Mouse (Mus musculus) midbrain, postnatal 0 days (tissue): ENCODE measurements at regions not wholly inside any gene's neighbourhood (a gene's known extent, or its start where the extent isn't known, plus 50 kb on each side); places are given as distances from the start of the nearest gene placed in this dataset.

Experiments used
- ATAC-seq: fragments of 200-750 bp; cut with Nextera tagmentation; 2 replicates; pipeline ENCODE4 v1.8.0; 2017; ENCODE audit warnings: moderate number of reproducible peaks, mild to moderate bottlenecking, moderate TSS enrichment, moderate library complexity; ENCODE audit not compliant: low FRiP score
- DNase-seq: peaks from one replicate; pipeline ENCODE4 v3.0.0-alpha.2; 2015; ENCODE audit warnings: low spot score
- H3K27ac ChIP-seq: fragments of 300-500 bp; sonication (generic); 2 replicates; pipeline ENCODE4 v1.5.1; 2014; ENCODE audit warnings: low read depth, mild to moderate bottlenecking, low read length, mixed read lengths
- H3K27me3 ChIP-seq: fragments of 300-500 bp; sonication (generic); 2 replicates; pipeline ENCODE4 v1.6.1; 2014; ENCODE audit warnings: low read length, control low read depth, mixed read lengths; ENCODE audit not compliant: insufficient read depth
- H3K36me3 ChIP-seq: fragments of 300-500 bp; sonication (generic); 2 replicates; pipeline ENCODE4 v1.6.1; 2014; ENCODE audit warnings: low read length, control low read depth, mixed read lengths; ENCODE audit not compliant: insufficient read depth
- H3K4me1 ChIP-seq: fragments of 300-500 bp; sonication (generic); 2 replicates; pipeline ENCODE4 v1.6.1; 2014; ENCODE audit warnings: mild to moderate bottlenecking, control low read depth, antibody characterized with exemption, low read length, mixed read lengths; ENCODE audit not compliant: insufficient read depth
- H3K4me2 ChIP-seq: fragments of 300-500 bp; sonication (generic); 2 replicates; pipeline ENCODE4 v1.6.1; 2014; ENCODE audit warnings: low read depth, mild to moderate bottlenecking, low read length, mixed read lengths; ENCODE audit not compliant: poor library complexity, severe bottlenecking
- H3K4me3 ChIP-seq: fragments of 300-500 bp; sonication (generic); 2 replicates; pipeline ENCODE4 v1.5.1; 2014; ENCODE audit warnings: low read depth, mild to moderate bottlenecking, low read length, moderate library complexity
- H3K9ac ChIP-seq: fragments of 300-500 bp; sonication (generic); replicated peaks from 2 replicates; pipeline ENCODE4 v1.6.1; 2014; ENCODE audit warnings: mild to moderate bottlenecking, low read length, moderate library complexity, mixed read lengths; ENCODE audit not compliant: poor library complexity, severe bottlenecking
- H3K9me3 ChIP-seq: fragments of 300-500 bp; sonication (generic); 2 replicates; pipeline ENCODE4 v1.6.1; 2016; ENCODE audit warnings: low read length, control low read depth
- CTCF ChIP-seq: IDR thresholded peaks from 2 replicates; pipeline ENCODE4 v1.5.1; 2016; ENCODE audit warnings: antibody characterized with exemption, mild to moderate bottlenecking
- WGBS: fragments of 180-500 bp; shearing (Covaris S2); extraction: QIAGEN DNeasy Blood & Tissue Kit; methylation state at CpG from one replicate; pipeline ENCODE4 v1.1.7; 2014; 5-methylcytosine and 5-hydroxymethylcytosine counted together

DNA sequence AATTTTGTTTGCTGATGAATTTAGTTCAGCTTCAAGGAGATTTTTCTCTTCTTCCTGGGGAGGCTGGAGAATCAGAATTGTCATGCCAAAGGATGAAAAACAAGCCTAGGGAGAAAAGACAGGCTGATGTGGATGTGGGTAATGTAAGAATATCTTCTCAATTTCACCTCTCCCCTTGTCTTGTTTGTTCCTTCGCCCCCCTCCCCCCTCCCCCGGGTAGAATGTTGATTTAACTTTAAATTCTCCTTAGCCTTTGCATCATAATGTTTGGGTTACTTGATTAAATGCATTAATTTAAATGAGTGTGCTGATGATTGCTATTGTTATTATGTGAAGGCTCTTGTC lies 124.1 kb downstream of the Lca5 start:
- peaks cover 5% of the 10 kb centered on the region; the same call in 1 of the 2 replicates for H3K4me1 ChIP-seq
- H3K4me3 ChIP-seq: peak overlapping the region; percentile 13; the same call in 1 of the 2 replicates
- peak overlapping the region; percentile 68 for H3K27ac ChIP-seq
- H3K9ac ChIP-seq: peak overlapping the region; percentile 44; the same call in 1 of the 2 replicates
- no peak for DNase-seq
- TF ChIP-seq CTCF: no peak
- no peaks in the 10 kb centered on the region for H3K27me3 ChIP-seq
- 0 out of 2 replicates have a peak, but pooled peaks have one; percentile 44 for ATAC-seq
- H3K9me3 ChIP-seq: no peaks in the 10 kb centered on the region
- no peaks in the 10 kb centered on the region for H3K36me3 ChIP-seq
- H3K4me2 ChIP-seq: peak overlapping the region; percentile 37
- WGBS: 59% methylated on average over 2 of the region's 2 CpGs

DNA sequence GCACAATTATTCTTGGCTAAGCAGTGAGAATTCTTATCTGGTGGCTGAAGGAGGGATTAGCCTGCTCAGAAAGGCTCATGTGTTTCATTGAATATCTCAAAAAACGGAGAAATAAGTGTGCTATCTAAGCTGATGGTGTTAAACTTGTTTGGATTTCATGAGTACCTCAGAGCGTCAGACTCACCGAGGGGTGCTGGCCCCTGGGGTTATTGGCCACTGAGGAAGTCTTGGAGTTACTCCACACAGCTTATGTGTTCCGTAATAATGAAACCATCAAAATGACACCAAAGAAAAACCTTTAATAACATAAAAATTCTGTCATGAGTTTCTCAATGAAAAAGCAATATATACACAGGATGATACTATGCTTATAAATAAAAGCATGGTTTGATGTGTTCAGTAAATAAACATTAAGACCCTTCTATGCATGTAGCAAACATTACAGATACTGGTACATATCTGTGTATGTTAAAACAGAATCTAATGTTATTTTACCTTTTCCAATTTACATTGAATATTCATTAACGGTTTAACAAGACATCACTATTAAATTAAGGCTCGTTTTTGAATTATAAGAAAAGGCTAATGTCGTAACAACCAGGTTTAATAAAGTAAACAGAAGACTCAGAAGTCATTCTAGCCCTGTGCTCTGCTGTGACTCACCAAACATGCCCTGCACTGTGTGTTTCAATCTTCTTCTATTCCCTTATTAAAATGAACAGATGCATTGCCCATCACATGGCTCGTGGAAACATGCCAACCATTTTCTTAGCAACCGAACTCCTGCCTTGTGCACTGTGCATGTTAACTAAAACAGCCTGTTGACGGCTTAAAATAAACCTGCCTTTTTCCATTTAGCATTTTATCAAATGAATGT lies 124.7 kb downstream of the Lca5 start:
- Histone ChIP-seq H3K4me3 (peak overlapping the region; percentile 13; the same call in 1 of the 2 replicates), H3K9me3 (no peaks in the 10 kb centered on the region)

DNA sequence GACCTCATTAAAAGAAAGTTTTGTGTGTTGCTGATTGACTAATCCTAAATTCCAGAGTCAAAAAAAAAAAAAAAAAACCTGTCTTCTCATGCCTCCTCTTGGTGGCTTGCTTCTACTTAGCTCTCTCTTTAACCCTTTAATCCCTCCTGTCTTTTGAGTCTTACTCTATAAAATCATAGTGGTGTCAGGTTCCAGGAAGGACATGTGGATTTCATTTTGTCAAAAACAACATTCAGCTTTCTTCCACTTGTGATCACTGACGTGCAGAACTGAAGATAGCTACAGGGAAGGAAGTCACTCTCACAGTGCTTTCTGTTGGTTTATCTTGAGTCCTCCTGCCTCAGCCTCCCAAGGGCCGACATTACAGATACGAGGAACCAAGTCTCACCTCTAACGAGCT lies 132.2 kb downstream of the Lca5 start:
- Histone ChIP-seq H3K9me3 (no peaks in the 10 kb centered on the region), H3K27me3 (no peaks in the 10 kb centered on the region), H3K4me3 (no peak overlapping the region), H3K4me2 (no peak overlapping the region), H3K36me3 (no peaks in the 10 kb centered on the region), H3K4me1 (no peaks in the 10 kb centered on the region), H3K27ac (no peak overlapping the region), H3K9ac (no peak overlapping the region)
- TF ChIP-seq CTCF: no peak
- WGBS: 77% methylated on average over 4 of the region's 4 CpGs
- DNase-seq: no peak
- no peak for ATAC-seq

More for the DNA sequence above, 124.7 kb downstream of the Lca5 start:
- H3K27me3 ChIP-seq: no peaks in the 10 kb centered on the region
- peak overlapping the region; percentile 44; the same call in 1 of the 2 replicates for H3K9ac ChIP-seq
- peak overlapping the region; percentile 37 for H3K4me2 ChIP-seq
- 36% methylated on average over 10 of the region's 10 CpGs for WGBS
- no peak for TF ChIP-seq CTCF
- H3K4me1 ChIP-seq: peaks cover 5% of the 10 kb centered on the region; the same call in 1 of the 2 replicates
- H3K36me3 ChIP-seq: no peaks in the 10 kb centered on the region
- ATAC-seq (peak; percentile 88), DNase-seq (peak; percentile 94)
- peak overlapping the region; percentile 68 for H3K27ac ChIP-seq

DNA sequence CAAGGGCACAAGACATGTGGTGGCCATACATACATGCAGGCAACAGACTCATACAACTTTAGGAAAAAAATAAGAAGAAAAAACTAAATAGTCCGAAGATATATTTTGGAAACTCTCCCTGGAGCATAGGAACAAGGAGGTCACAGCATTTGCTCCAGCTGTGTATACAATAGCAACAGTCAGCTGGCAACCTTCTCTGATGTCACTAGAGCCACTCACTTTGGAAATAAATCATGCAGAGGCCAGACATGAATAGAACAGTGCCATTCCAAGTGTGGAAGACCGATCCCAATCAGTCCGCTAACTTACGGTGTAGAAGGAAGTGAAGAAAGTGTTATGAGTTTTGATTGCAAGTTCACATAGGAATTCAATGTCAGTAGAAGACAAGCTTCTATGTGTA lies 132.8 kb downstream of the Lca5 start:
- Histone ChIP-seq H3K36me3 (no peaks in the 10 kb centered on the region), H3K9me3 (no peaks in the 10 kb centered on the region), H3K27me3 (no peaks in the 10 kb centered on the region), H3K9ac (no peak overlapping the region), H3K4me1 (no peaks in the 10 kb centered on the region), H3K4me2 (no peak overlapping the region), H3K4me3 (no peak overlapping the region), H3K27ac (no peak overlapping the region)
- no peak for DNase-seq
- no peak for ATAC-seq
- TF ChIP-seq CTCF: no peak
- 94% methylated on average over 4 of the region's 4 CpGs for WGBS

DNA sequence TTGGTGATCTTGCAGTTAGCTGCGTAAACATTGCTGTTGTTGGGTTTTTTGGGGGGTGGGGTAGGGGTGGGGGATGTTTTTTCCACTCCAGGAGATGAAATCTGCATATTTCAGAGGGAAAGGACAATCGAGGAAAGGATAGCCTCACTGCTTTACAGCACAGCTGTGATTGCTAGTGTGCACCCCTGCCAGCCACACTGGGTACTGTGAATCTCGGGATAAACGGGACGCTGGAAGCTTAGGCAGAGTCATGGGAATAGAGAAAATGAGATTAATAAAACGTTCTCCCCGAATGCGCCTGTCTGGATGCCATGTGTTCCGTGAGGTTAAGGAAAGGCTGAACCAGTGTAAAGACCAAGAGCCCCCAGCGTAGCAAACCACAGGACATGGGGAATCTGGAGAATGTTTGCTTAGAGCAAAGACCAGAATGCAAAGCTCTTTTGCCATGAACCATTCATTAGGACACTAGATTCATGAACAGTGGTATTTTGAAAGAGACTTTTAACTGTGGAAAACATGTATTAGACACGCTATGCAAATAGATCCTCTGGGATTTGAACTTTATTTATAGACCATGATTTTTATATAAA lies 133.5 kb downstream of the Lca5 start:
- no peaks in the 10 kb centered on the region for H3K27me3 ChIP-seq
- TF ChIP-seq CTCF: no peak
- no peak overlapping the region for H3K4me2 ChIP-seq
- H3K9me3 ChIP-seq: no peaks in the 10 kb centered on the region
- no peak overlapping the region for H3K27ac ChIP-seq
- no peak overlapping the region for H3K9ac ChIP-seq
- no peaks in the 10 kb centered on the region for H3K36me3 ChIP-seq
- H3K4me1 ChIP-seq: no peaks in the 10 kb centered on the region
- no peak for ATAC-seq
- WGBS: 44% methylated on average over 11 of the region's 11 CpGs
- no peak for DNase-seq
- H3K4me3 ChIP-seq: no peak overlapping the region

DNA sequence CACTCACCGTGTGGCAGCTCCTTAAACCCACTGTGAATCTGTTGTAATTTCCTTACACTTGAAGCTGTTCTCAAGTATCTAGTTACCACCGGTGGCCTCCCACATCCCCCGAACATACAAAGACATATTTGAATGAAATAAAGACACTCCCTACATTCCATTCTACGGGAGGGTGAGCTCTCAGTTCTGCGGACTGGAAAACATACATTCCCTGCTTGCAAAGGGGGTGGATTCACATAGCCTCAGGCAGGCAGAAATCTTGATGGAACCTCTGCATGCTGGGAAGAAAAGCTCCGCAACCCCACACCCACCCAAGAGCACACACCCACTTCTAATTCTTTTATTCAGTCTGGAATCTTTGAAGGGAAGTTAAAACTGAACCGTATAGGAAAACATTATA lies 136.0 kb downstream of the Lca5 start:
- H3K4me2 ChIP-seq: no peak overlapping the region
- H3K36me3 ChIP-seq: no peaks in the 10 kb centered on the region
- H3K4me3 ChIP-seq: no peak overlapping the region
- H3K9ac ChIP-seq: no peak overlapping the region
- ATAC-seq (no peak), DNase-seq (no peak)
- no peak overlapping the region for H3K27ac ChIP-seq
- TF ChIP-seq CTCF: no peak
- H3K9me3 ChIP-seq: no peaks in the 10 kb centered on the region
- WGBS: 45% methylated on average over 7 of the region's 7 CpGs
- H3K4me1 ChIP-seq: no peaks in the 10 kb centered on the region
- no peaks in the 10 kb centered on the region for H3K27me3 ChIP-seq
